Mouse (Mus musculus): ENCODE data around the gene Car12.

DNA sequence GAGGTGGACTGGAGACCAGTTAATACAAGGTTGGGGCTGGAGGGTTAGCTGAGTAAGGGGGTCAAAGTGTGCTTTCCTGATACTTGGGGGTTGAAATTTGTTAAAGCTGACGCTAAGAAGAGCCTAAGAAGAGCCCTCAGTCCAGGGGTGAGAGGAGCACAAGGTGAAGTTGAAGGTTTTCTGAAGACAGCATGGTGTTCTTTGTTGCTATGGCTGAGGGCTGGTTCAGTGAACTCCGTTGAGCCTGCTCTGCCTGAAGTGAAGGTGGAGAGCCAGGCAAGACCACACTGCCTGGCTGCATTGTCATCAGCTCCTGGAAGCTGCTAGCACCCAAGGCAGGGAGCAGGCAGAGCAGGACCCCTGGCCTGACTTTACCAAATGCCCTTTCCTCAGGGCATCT lies 1.9 kb downstream of the Car12 start:
- TF ChIP-seq POLR2A (IDR thresholded peaks at IDR 0.05; ENCODE audit: borderline replicate concordance, low read depth, low read length) (no peak), CTCF (IDR thresholded peaks at IDR 0.05; ENCODE audit: low read depth, low read length) (no peak)

Measured in bone marrow macrophage, adult 2 months (primary cell).